Mouse (Mus musculus) stomach, embryonic 14.5 days (tissue): Measurements from ENCODE around the gene Cd101. TPM values are rescaled to one million over a fixed set of nuclear protein-coding genes. Genes with fewer than 3 reads are reported as not detected.

Experiments
- ATAC-seq: fragments of 200-750 bp; cut with Nextera tagmentation; 2 replicates; pipeline ENCODE4 v1.8.0; 2017; ENCODE audit warnings: low read depth, moderate TSS enrichment; ENCODE audit not compliant: insufficient number of reproducible peaks, insufficient read depth, low FRiP score
- H3K27ac ChIP-seq: fragments of 300-500 bp; sonication (generic); 2 replicates; pipeline ENCODE4 v1.5.1; 2014; ENCODE audit warnings: mild to moderate bottlenecking, low read length, moderate library complexity, mixed read lengths
- H3K27me3 ChIP-seq: fragments of 300-500 bp; sonication (generic); 2 replicates; pipeline ENCODE4 v1.6.1; 2014; ENCODE audit warnings: low read length, control low read depth, mixed read lengths; ENCODE audit not compliant: control insufficient read depth, insufficient read depth
- H3K36me3 ChIP-seq: fragments of 300-500 bp; sonication (generic); 2 replicates; pipeline ENCODE4 v1.6.1; 2014; ENCODE audit warnings: mild to moderate bottlenecking, control low read depth, low read length, moderate library complexity, mixed read lengths; ENCODE audit not compliant: control insufficient read depth, insufficient read depth
- H3K4me1 ChIP-seq: fragments of 300-500 bp; sonication (generic); 2 replicates; pipeline ENCODE4 v1.6.1; 2014; ENCODE audit warnings: low read length, control low read depth, mixed read lengths; ENCODE audit not compliant: control insufficient read depth, insufficient read depth
- H3K4me2 ChIP-seq: fragments of 300-500 bp; sonication (generic); replicated peaks from 2 replicates; pipeline ENCODE4 v1.6.1; 2014; ENCODE audit warnings: low read depth, low read length, control low read depth
- H3K4me3 ChIP-seq: fragments of 300-500 bp; sonication (generic); 2 replicates; pipeline ENCODE4 v1.5.1; 2014; ENCODE audit warnings: low read depth, low read length, control low read depth
- H3K9ac ChIP-seq: fragments of 300-500 bp; sonication (generic); replicated peaks from 2 replicates; pipeline ENCODE4 v1.6.1; 2014; ENCODE audit warnings: low read depth, mild to moderate bottlenecking, control low read depth, low read length, moderate library complexity, mixed read lengths
- H3K9me3 ChIP-seq: fragments of 300-500 bp; sonication (generic); 2 replicates; pipeline ENCODE4 v1.6.1; 2016; ENCODE audit warnings: low read depth, low read length, control low read depth; ENCODE audit not compliant: control insufficient read depth
- WGBS: fragments of 180-500 bp; shearing (Covaris S2); extraction: QIAGEN DNeasy Blood & Tissue Kit; methylation state at CpG from one replicate; pipeline ENCODE4 v1.1.7; 2014; 5-methylcytosine and 5-hydroxymethylcytosine counted together
- polyA plus RNA-seq: library from polyadenylated mRNA; unstranded; fragments of >200 nt; fragmentation: Nextera tagmentation; extraction: Ambion mirVana; gene quantifications from 2 replicates; pipeline ENCODE4 v1.2.1, GENCODE M21; 2014

Cd101 gene
- polyA plus RNA-seq, 1 experiment from 2014 or later, result not detected

DNA sequence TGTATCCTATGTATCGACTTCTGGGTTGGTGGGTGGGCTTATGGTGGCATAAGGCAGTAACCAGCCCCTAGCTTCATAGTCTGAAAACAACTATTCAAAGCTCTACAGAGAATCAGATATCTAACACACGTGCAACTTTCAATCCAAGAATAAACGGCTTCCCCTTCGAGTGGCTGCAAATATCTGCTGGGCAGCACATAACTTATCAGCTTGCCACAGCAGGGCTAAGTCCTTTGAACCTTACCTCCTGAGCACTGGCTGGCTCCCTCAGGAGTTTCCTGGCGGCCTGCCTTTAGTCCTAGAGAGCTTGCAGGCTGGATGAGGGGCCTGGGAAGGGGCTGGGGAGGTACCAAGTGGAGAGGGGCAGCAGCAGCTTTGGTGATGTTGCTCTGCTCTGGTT is 68.3 kb downstream of the Cd101 start:
- H3K9ac ChIP-seq, result no peak overlapping the region
- no peak overlapping the region for H3K27ac ChIP-seq
- WGBS, result 73% methylated on average over 5 of the region's 5 CpGs
- H3K4me3 ChIP-seq, result no peak overlapping the region
- H3K27me3 ChIP-seq, result no peaks in the 10 kb centered on the region
- H3K36me3 ChIP-seq, result peaks cover 36% of the 10 kb centered on the region
- no peaks in the 10 kb centered on the region for H3K9me3 ChIP-seq
- no peaks in the 10 kb centered on the region for H3K4me1 ChIP-seq
- no peak for ATAC-seq
- H3K4me2 ChIP-seq, result no peak overlapping the region

DNA sequence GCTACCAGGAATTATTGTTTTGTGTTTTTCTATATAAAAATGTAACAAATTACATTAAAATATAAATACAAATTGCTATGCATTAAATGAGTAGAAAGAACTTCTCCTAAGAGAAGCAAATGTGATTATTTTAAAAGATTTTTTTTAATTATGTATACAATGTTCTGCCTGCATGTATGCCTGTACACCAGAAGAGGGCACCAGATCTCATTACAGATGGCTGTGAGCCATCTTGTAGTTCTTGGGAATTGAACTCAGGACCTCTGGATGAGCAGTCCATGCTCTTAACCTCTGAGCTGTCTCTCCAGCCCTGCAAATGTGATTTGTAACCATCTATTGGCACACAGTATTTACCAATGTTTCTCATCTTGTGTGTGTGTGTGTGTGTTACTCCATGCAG is 74.7 kb downstream of the Cd101 start:
- H3K36me3 ChIP-seq, result peaks cover 53% of the 10 kb centered on the region
- ATAC-seq, result no peak

DNA sequence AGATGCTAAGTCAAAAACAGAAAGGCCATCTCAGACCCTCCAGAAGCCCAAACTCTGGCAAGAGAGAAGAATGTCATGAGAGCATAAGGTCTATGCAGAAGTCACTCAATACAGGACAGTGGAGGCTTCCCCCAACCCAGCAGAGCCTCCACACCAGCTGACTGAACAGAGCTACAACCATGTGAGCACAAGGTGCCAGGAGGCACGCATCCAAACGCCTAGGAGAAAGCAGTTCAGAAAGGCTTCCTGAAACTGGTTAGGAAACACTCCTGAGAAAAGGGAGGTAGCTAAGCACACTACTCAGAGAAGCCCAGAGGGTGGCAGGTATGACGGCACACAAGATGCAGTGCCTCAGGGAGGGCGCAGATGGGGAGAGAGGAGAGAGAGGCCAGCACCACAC is 77.8 kb downstream of the Cd101 start:
- no peak overlapping the region for H3K9ac ChIP-seq
- H3K27me3 ChIP-seq, result no peaks in the 10 kb centered on the region
- no peaks in the 10 kb centered on the region for H3K4me1 ChIP-seq
- ATAC-seq, result no peak
- peaks cover 62% of the 10 kb centered on the region for H3K36me3 ChIP-seq
- no peaks in the 10 kb centered on the region for H3K9me3 ChIP-seq
- H3K4me3 ChIP-seq, result no peak overlapping the region
- no peak overlapping the region for H3K4me2 ChIP-seq
- WGBS, result 85% methylated on average over 4 of the region's 4 CpGs
- H3K27ac ChIP-seq, result no peak overlapping the region

More for the DNA sequence above, 74.7 kb downstream of the Cd101 start:
- Histone ChIP-seq H3K9ac (no peak overlapping the region), H3K4me1 (no peaks in the 10 kb centered on the region), H3K4me2 (no peak overlapping the region), H3K4me3 (no peak overlapping the region), H3K27me3 (no peaks in the 10 kb centered on the region), H3K9me3 (no peaks in the 10 kb centered on the region), H3K27ac (no peak overlapping the region)

DNA sequence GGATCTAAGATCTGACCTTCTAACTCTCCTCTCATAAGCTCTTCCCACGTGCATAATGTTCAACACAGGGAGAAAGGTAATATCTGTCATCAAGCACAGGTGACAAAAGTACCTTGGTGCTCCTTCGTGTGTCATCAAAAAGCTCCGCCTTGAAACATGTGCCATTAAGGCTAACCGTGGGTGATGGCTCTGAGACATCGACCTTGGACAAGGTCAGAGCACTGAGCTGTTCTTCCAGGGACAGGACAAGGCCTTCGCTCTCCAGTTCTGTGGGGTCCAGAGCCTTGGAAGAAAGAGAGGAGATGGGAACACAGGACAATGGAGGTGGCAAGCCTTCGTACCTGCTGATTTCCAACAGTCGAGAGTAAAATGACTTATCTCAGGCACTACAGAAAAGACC is 82.1 kb downstream of the Cd101 start:
- H3K4me1 ChIP-seq, result no peaks in the 10 kb centered on the region
- no peak overlapping the region for H3K27ac ChIP-seq
- no peak overlapping the region for H3K4me2 ChIP-seq
- no peak overlapping the region for H3K9ac ChIP-seq
- H3K27me3 ChIP-seq, result no peaks in the 10 kb centered on the region
- H3K36me3 ChIP-seq, result peaks cover 40% of the 10 kb centered on the region
- no peaks in the 10 kb centered on the region for H3K9me3 ChIP-seq
- no peak for ATAC-seq
- 95% methylated on average over 8 of the region's 8 CpGs for WGBS
- H3K4me3 ChIP-seq, result no peak overlapping the region

Other genes starting within 250 kb of the Cd101 start
- gene Vtcn1, start 204.1 kb downstream of the Cd101 start, polyA plus RNA-seq, result 1.7 and 2.0 TPM in 2 replicates
- gene Trim45, start 107.4 kb downstream of the Cd101 start, polyA plus RNA-seq, result 4.5 and 5.0 TPM in 2 replicates
- 16.5 and 18.1 TPM in 2 replicates for gene Ttf2, start 59.9 kb downstream of the Cd101 start, polyA plus RNA-seq
- gene Ptgfrn, start 80.7 kb upstream of the Cd101 start, polyA plus RNA-seq, result 9.1 and 10.5 TPM in 2 replicates